Mouse (Mus musculus) liver, adult 2 months (tissue): ENCODE measurements at regions not wholly inside any gene's neighbourhood (a gene's known extent, or its start where the extent isn't known, plus 50 kb on each side); places are given as distances from the start of the nearest gene placed in this dataset.

ENCODE experiments used
- DNase-seq: peaks from one replicate; pipeline ENCODE4 v3.0.0-alpha.2; 2011; ENCODE audit warnings: low read depth, low spot score; ENCODE audit errors: extremely low read depth
- H3K27ac ChIP-seq: fragments of 200-500 bp; replicated peaks from 2 replicates; pipeline ENCODE4 v1.5.1; 2012; ENCODE audit warnings: low read depth, mild to moderate bottlenecking, control low read depth, inconsistent platforms, low read length; ENCODE audit not compliant: insufficient read depth
- H3K27me3 ChIP-seq: fragments of 200-500 bp; 2 replicates; pipeline ENCODE4 v1.6.1; 2012; ENCODE audit warnings: mild to moderate bottlenecking, moderate library complexity, low read length, inconsistent platforms; ENCODE audit not compliant: control insufficient read depth, insufficient read depth
- H3K36me3 ChIP-seq: fragments of 200-500 bp; 2 replicates; pipeline ENCODE4 v1.6.1; 2012; ENCODE audit warnings: low read length, inconsistent platforms; ENCODE audit not compliant: control insufficient read depth, insufficient read depth
- H3K4me1 ChIP-seq: fragments of 200-500 bp; 2 replicates; pipeline ENCODE4 v1.6.1; 2011; ENCODE audit warnings: low read length; ENCODE audit not compliant: control insufficient read depth, insufficient read depth
- H3K4me3 ChIP-seq: fragments of 200-500 bp; 2 replicates; pipeline ENCODE4 v1.5.1; 2011; ENCODE audit warnings: low read depth, mild to moderate bottlenecking, control low read depth, low read length, moderate library complexity; ENCODE audit not compliant: insufficient read depth
- H3K79me2 ChIP-seq: fragments of 200-500 bp; 2 replicates; pipeline ENCODE4 v1.6.1; 2012; ENCODE audit warnings: inconsistent platforms, mild to moderate bottlenecking, low read length, moderate library complexity; ENCODE audit not compliant: control insufficient read depth, insufficient read depth
- H3K9ac ChIP-seq: fragments of 200-500 bp; 2 replicates; pipeline ENCODE4 v1.6.1; 2012; ENCODE audit warnings: low read depth, mild to moderate bottlenecking, control low read depth, inconsistent platforms, low read length
- CTCF ChIP-seq: fragments of 200-500 bp; IDR thresholded peaks from 2 replicates; pipeline ENCODE4 v1.5.1; 2011; ENCODE audit warnings: low read depth, low read length, control low read depth
- POLR2A ChIP-seq: fragments of 200-500 bp; IDR thresholded peaks from 2 replicates; pipeline ENCODE4 v1.6.1; 2011; ENCODE audit warnings: low read length, control low read depth; ENCODE audit not compliant: insufficient read depth; ENCODE audit errors: extremely low read depth
- WGBS: fragments of 180-500 bp; shearing (Covaris S2); methylation state at CpG from one replicate; pipeline ENCODE4 v1.1.7; 2018; 5-methylcytosine and 5-hydroxymethylcytosine counted together

GRCm38 (mm10) chr7:129774261-129774861, 182.7 kb downstream of the Wdr11 start:
- no peaks in the 10 kb centered on the region for H3K79me2 ChIP-seq
- no peaks in the 10 kb centered on the region for H3K27me3 ChIP-seq
- H3K36me3 ChIP-seq: no peaks in the 10 kb centered on the region
- no peaks in the 10 kb centered on the region for H3K4me1 ChIP-seq
- WGBS: 15% methylated on average over 17 of the region's 17 CpGs
- H3K9ac ChIP-seq: no peak overlapping the region
- H3K27ac ChIP-seq: no peak overlapping the region
- H3K4me3 ChIP-seq: no peak overlapping the region
- no peak for DNase-seq
- TF ChIP-seq CTCF: no peak
- TF ChIP-seq POLR2A: no peak

- 89% methylated on average over 11 of the region's 11 CpGs for WGBS
- Histone ChIP-seq H3K9ac (no peak overlapping the region), H3K4me3 (no peak overlapping the region), H3K27me3 (no peaks in the 10 kb centered on the region), H3K36me3 (no peaks in the 10 kb centered on the region), H3K4me1 (no peaks in the 10 kb centered on the region), H3K79me2 (no peaks in the 10 kb centered on the region), H3K27ac (no peak overlapping the region)
- no peak for DNase-seq
- TF ChIP-seq POLR2A: no peak
- TF ChIP-seq CTCF: no peak
Measured at GRCm38 (mm10) chr7:129775189-129775588, 183.5 kb downstream of the Wdr11 start.

GRCm38 (mm10) chr7:129778842-129779421, 187.3 kb downstream of the Wdr11 start:
- no peak overlapping the region for H3K9ac ChIP-seq
- H3K27ac ChIP-seq: no peak overlapping the region
- DNase-seq: no peak
- H3K4me3 ChIP-seq: no peak overlapping the region
- 73% methylated on average over 13 of the region's 13 CpGs for WGBS
- no peaks in the 10 kb centered on the region for H3K36me3 ChIP-seq
- no peaks in the 10 kb centered on the region for H3K79me2 ChIP-seq
- H3K27me3 ChIP-seq: no peaks in the 10 kb centered on the region
- TF ChIP-seq CTCF: no peak
- no peak for TF ChIP-seq POLR2A
- H3K4me1 ChIP-seq: no peaks in the 10 kb centered on the region

- WGBS: 74% methylated on average over 6 of the region's 6 CpGs
- H3K79me2 ChIP-seq: no peaks in the 10 kb centered on the region
- H3K27ac ChIP-seq: no peak overlapping the region
Measured at GRCm38 (mm10) chr7:129779939-129780338, 188.3 kb downstream of the Wdr11 start.

GRCm38 (mm10) chr7:129781756-129782155, 190.1 kb downstream of the Wdr11 start:
- peak; percentile 10 for DNase-seq
- Histone ChIP-seq H3K27ac (no peak overlapping the region), H3K36me3 (no peaks in the 10 kb centered on the region), H3K9ac (no peak overlapping the region), H3K4me1 (no peaks in the 10 kb centered on the region), H3K4me3 (no peak overlapping the region), H3K27me3 (no peaks in the 10 kb centered on the region), H3K79me2 (no peaks in the 10 kb centered on the region)
- WGBS: 69% methylated on average over 3 of the region's 3 CpGs
- TF ChIP-seq POLR2A (no peak), CTCF (no peak)

More at GRCm38 (mm10) chr7:129779939-129780338, 188.3 kb downstream of the Wdr11 start:
- Histone ChIP-seq H3K4me3 (no peak overlapping the region), H3K4me1 (no peaks in the 10 kb centered on the region), H3K9ac (no peak overlapping the region), H3K36me3 (no peaks in the 10 kb centered on the region), H3K27me3 (no peaks in the 10 kb centered on the region)
- TF ChIP-seq POLR2A: no peak
- TF ChIP-seq CTCF: no peak
- no peak for DNase-seq

GRCm38 (mm10) chr7:129784966-129785365, 193.3 kb downstream of the Wdr11 start:
- WGBS: 85% methylated on average over 4 of the region's 4 CpGs
- H3K27me3 ChIP-seq: no peaks in the 10 kb centered on the region
- no peak overlapping the region for H3K9ac ChIP-seq
- no peaks in the 10 kb centered on the region for H3K79me2 ChIP-seq
- H3K4me1 ChIP-seq: no peaks in the 10 kb centered on the region
- no peak overlapping the region for H3K27ac ChIP-seq
- no peaks in the 10 kb centered on the region for H3K36me3 ChIP-seq
- H3K4me3 ChIP-seq: no peak overlapping the region
- DNase-seq: no peak
- TF ChIP-seq POLR2A: no peak
- no peak for TF ChIP-seq CTCF
